Mouse (Mus musculus): Measurements from ENCODE around the gene C5ar1.

GRCm38 (mm10) chr7:16201136-16201535 is 58.2 kb downstream of the C5ar1 start:
- no peak for TF ChIP-seq CTCF (conservative IDR thresholded peaks at IDR 0.05; ENCODE audit: low read length)
- no peak for TF ChIP-seq NANOG (IDR thresholded peaks at IDR 0.05; ENCODE audit: borderline replicate concordance, low read length)
- TF ChIP-seq POU5F1 (IDR thresholded peaks at IDR 0.05; ENCODE audit: borderline replicate concordance, low read length), result no peak
